In genomic region chr17:49610296-49610695, GRCm38 (mm10) we compare ENCODE assay signal across 12 mouse cellular contexts. TPM values are rescaled to one million over a fixed set of nuclear protein-coding genes. Genes with fewer than 3 reads are reported as not detected.
"Had no signal": no experiment of that assay in that cellular context is flagged by ENCODE, and none has a peak within 500 bp of the region (broad histone marks: within the 10 kb centered on the region; RNA-seq: fewer than 3 reads in every experiment).

No protein-coding gene starts in this region.

- H3K4me3 ChIP-seq: kidney, embryonic 15.5 days; limb, embryonic 15.5 days; liver, embryonic 13.5 days; lung, embryonic 15.5 days; stomach, embryonic 15.5 days had no signal

- H3K36me3 ChIP-seq: kidney, embryonic 15.5 days; limb, embryonic 15.5 days; liver, embryonic 13.5 days; lung, embryonic 15.5 days; stomach, embryonic 15.5 days had no signal

- H3K9me3 ChIP-seq: kidney, embryonic 15.5 days; limb, embryonic 15.5 days; liver, embryonic 13.5 days; lung, embryonic 15.5 days; stomach, embryonic 15.5 days had no signal

- H3K27me3 ChIP-seq: limb, embryonic 15.5 days; lung, embryonic 15.5 days; stomach, embryonic 15.5 days had no signal

- H3K27ac ChIP-seq: kidney, embryonic 15.5 days; limb, embryonic 15.5 days; liver, embryonic 13.5 days; lung, embryonic 15.5 days; stomach, embryonic 15.5 days had no signal

- H3K4me1 ChIP-seq: liver, embryonic 13.5 days; stomach, embryonic 15.5 days had no signal

- DNase-seq: kidney, postnatal 14 days; liver, embryonic 13.5 days; liver, postnatal 0 days; right cerebral cortex, postnatal 14 days; thymus, adult 2 months; thymus, postnatal 25 days had no signal

- ATAC-seq: liver, postnatal 0 days; midbrain, embryonic 16.5 days had no signal

- H3K4me2 ChIP-seq: kidney, embryonic 15.5 days; limb, embryonic 15.5 days; liver, embryonic 13.5 days; lung, embryonic 15.5 days; stomach, embryonic 15.5 days had no signal

- H3K9ac ChIP-seq: kidney, embryonic 15.5 days; limb, embryonic 15.5 days; liver, embryonic 13.5 days; liver, postnatal 0 days; lung, embryonic 15.5 days; stomach, embryonic 15.5 days had no signal

RNA-seq across cellular contexts. Expression of gene Kif6, which starts 4.6 kb away (rescaled TPM):
- total RNA-seq: megakaryocyte progenitor cell, adult 5-6 weeks had no signal
- polyA plus RNA-seq: liver, postnatal 0 days had no signal

RNA-seq across cellular contexts. Expression of gene Daam2, which starts 46.2 kb away (rescaled TPM):
- total RNA-seq: megakaryocyte progenitor cell, adult 5-6 weeks had no signal
